Mouse (Mus musculus) C2C12 (cell line): ENCODE results near the gene Limch1.

Experiments
- CEBPB ChIP-seq: IDR thresholded peaks from one replicate; pipeline ENCODE4 v1.6.1; 2011; ENCODE audit warnings: low read depth, mild to moderate bottlenecking, control low read depth, moderate library complexity
- CTCF ChIP-seq: IDR thresholded peaks from one replicate; pipeline ENCODE4 v1.5.1; 2011; ENCODE audit not compliant: control insufficient read depth, insufficient read depth, insufficient read length
- FOSL1 ChIP-seq: IDR thresholded peaks from one replicate; pipeline ENCODE4 v1.8.0; 2011; ENCODE audit warnings: mild to moderate bottlenecking, low read length; ENCODE audit not compliant: poor library complexity, insufficient read depth, severe bottlenecking
- MAX ChIP-seq: IDR thresholded peaks from one replicate; pipeline ENCODE4 v1.6.1; 2011; ENCODE audit warnings: mild to moderate bottlenecking, control low read depth
- MYOG ChIP-seq: IDR thresholded peaks from one replicate; pipeline ENCODE4 v1.6.1; 2011; ENCODE audit not compliant: control insufficient read depth, insufficient read length; ENCODE audit errors: extremely low read depth
- USF1 ChIP-seq: IDR thresholded peaks from one replicate; pipeline ENCODE4 v1.6.1; 2011; ENCODE audit warnings: low read depth, mild to moderate bottlenecking, control low read depth, moderate library complexity

- TF ChIP-seq CTCF: no peak
- TF ChIP-seq USF1: no peak
- no peak for TF ChIP-seq FOSL1
- no peak for TF ChIP-seq CEBPB
- no peak for TF ChIP-seq MAX
- TF ChIP-seq MYOG: no peak
Observed at GRCm38 (mm10) chr5:66825586-66825985, 80.0 kb downstream of the Limch1 start.
